Mouse (Mus musculus): Measurements from ENCODE around the gene Rnf183. TPM values are rescaled to one million over a fixed set of nuclear protein-coding genes. Genes with fewer than 3 reads are reported as not detected.

Rnf183 gene
- total RNA-seq, 2 experiments from 2014 or later = not detected

DNA sequence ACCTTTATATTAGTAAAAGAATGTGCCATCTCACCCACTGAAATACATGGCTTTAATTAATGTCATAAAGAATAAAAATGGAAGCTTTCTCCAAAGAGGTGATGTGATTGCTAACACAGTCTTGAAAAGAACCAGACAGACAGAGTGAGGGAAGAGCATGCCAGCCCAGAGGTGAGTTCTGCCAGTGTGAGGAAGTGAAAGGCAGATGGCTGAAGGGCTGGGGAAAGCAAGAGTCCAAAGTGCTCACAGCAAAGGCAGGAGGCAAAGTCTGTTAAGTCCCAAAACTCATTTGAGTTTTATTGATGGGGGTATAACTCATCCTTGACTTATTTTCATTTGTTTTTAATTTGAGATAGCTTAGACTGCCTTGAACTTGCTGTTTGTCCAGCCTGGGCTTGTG lies 4.4 kb downstream of the Rnf183 start:
- DNase-seq (ENCODE audit: low spot score) = no peak

DNA sequence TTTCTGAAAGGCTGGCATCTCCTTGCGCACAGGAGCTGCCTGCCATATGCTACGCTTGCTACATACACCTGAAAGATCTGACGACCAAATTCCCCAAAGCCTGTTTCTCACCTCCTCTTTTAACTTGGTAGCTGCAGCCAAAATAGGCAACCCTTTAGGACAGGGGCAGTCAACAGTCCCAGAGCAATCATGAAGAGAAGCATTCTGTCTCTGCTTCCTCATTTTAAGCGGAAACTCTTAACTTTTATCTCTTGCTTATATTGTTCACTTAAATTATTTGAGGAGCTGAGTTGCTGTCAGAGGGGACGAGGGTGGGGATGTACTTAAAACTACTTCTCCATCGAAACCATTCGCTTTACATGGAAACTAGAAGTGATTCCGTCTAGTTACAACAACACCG lies 5.4 kb downstream of the Rnf183 start:
- DNase-seq (ENCODE audit: low spot score) = no peak

DNA sequence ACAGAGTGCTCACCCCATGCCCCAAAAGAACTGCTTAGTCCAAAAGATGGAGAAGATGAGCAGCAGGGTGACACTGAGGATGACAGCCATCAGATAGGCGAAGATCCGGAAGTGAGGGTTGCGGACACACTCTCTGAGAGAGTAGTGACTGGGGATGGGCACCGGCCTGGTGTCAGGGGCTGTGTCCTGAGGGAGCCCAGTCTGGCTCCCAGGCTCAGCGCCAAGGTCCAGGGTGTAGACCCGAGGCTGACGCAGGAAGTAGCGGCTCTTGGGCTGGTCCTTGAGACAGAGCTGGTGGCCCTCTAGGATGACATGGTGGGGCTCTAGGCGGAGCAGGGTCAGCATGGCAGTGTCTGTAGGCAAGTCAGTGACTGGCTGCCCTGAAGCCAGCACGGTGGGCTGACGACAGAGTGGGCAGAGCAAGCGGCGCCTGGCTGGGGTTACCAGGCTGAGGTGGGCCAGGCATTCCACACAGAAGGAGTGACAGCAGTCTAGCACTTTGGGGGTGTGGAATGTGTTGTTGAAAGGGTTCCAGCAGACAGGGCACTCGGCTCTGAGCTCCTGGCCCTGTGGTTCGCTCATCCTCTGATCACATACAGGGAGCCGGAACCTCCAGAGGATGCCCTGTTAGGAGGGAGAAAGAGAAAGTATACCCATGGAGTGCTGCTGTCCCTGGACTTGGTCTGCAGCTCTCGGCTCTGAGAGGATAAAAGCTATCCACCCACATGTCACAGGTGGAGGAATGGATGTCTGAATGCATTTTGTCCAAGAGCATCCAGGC lies 6.9 kb downstream of the Rnf183 start:
- no peak for DNase-seq (ENCODE audit: low spot score)

DNA sequence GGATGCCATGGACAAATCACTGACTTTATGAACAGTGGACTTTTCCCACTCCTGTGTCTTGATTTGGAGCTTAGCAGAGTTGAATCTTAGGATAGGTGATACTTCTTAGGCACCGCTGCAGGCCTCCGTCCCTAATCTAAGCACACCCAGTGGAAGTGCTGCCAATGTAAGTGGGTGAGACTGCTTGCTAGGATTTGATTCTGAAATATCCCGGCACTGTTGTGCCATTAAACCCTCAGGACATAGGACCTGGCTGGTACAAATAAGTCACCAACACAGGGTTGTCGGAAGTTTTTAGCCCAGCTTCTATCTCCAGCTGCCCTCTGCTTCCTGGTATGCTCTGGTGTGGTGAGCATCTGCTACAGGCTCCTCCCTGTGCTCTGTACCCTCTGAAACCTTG lies 9.2 kb downstream of the Rnf183 start:
- DNase-seq (ENCODE audit: low spot score) = no peak

DNA sequence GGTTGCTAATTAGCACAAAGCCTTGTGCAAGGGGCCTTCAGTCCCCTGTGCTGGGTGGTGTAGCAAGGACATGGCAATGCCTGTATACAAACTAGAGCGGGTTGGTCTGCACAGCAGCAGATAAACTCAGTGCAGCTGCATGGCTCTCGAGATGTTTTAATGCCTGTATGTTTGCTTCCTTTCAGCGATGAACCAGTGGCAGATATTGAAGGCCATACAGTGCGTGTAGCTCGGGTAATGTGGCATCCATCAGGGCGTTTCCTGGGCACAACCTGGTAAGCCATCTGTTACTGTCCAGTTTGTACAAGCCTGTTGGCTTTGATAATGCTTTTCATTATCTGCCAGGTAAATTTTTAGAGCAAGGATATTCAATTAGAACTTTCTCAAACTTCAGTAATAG lies 16.0 kb downstream of the Rnf183 start:
- DNase-seq (ENCODE audit: low spot score) = no peak

DNA sequence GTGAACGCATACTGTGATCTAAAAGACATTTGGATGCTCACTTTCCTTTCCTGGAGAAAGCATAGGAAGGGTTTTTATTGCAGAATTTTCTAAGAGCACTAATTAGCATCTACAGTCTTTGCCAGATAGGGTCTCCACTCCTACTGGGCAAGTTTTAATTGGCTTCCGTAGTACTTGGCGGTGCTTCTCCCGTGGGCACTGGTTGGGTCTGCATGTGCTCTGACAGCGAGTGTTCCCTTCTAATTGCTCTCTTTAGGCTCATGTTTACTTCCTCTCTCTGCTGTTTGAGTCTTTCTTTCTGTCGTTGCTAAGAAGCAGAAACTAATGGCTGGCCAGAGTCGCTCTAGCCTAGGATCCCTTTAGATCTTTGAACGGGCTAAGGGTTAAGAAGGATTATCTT lies 16.6 kb downstream of the Rnf183 start:
- no peak for DNase-seq (ENCODE audit: low spot score)

DNA sequence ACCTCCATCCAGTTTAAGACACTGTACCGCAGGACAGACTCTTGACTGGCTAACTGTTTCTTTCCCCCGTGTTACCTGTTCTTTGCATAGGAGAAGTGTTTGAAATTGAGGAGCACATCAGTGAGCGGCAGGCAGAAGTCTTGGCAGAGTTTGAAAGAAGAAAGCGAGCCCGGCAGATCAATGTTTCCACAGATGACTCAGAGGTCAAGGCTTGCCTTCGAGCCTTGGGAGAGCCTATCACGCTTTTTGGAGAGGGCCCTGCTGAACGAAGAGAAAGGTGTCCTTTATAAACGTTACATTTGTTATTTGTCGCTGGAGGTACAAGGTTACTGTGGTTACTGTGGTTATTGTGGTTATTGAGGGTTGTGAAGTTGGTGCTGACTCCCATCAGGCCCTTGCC lies 23.4 kb downstream of the Rnf183 start:
- no peak for DNase-seq (ENCODE audit: low spot score)

DNA sequence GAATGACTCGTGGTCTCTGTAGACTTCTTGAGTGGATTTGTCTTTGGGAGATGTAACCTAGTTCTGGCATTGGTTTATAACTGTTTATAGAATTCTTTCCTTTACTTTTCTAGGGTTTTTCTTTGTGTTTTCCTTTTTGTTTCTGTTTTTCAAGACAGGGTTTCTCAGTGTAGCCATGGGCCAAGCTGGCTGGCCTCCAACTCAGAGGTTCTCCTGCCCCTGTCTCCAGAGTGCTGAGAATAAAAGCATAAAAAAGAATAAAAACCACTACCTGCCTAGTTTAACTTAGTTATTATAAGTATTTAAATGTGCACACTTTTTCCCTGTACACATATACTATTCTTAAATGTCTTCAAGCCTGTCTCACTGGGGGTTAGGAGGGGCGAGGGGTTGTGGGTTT lies 24.7 kb downstream of the Rnf183 start:
- no peak for DNase-seq (ENCODE audit: low spot score)

DNA sequence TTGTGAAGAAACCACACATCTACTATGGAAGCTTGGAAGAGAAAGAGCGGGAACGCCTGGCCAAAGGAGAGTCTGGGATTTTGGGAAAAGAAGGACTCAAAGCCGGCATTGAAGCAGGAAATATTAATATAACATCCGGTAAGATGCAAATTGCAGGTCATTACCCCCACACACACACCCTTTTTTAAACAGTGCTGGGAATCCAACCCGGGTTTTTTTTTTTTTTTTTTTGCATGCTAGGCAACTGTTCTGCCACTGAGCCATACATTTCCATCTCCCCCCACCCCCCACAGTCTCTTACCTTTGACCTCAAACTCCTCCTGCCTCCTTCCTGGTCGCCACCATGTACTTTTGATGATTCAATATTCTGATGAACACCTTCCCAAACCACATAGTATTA lies 25.4 kb downstream of the Rnf183 start:
- DNase-seq (ENCODE audit: low spot score) = no peak

DNA sequence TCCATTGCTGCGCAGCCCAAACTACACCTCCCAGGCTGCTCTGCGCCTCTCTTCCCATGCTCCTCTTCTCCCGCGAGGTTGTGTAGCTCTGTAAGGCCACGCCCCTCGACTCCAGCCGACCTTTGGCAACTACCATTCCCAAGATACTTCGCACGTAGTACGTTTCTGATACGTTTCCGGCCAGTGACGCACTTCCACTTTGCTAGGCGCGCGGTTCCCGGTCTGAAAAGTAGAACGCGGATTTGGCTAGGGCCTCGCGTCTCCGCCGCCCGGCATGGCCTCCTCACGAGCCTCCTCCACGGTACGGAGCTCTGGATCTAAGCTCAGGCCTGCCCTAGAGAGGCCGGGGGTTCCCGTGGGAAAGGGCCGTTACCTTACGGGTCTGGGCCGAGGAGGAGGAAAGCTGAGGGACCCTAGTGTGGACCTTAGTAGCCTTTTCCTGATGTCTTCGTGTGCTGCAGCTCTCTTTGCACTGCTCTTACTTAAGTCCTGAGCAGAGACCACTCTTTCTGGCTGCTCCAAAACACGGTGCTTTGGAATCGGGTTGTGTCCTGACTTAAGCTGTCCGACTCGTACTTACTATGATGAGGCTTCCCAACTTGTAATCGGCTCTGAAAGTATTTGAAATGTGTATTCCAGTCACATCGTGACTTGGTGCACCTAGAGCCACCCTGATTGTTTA lies 26.3 kb downstream of the Rnf183 start, which contains the start of the genes Cdc26 and Prpf4:
TSS of gene Cdc26 (minus strand) at position 42 of the 682 bp plus-strand sequence.
TSS of gene Prpf4 (plus strand) at position 197 of the 682 bp plus-strand sequence.
- peak; percentile 99 for DNase-seq (ENCODE audit: low spot score)

DNA sequence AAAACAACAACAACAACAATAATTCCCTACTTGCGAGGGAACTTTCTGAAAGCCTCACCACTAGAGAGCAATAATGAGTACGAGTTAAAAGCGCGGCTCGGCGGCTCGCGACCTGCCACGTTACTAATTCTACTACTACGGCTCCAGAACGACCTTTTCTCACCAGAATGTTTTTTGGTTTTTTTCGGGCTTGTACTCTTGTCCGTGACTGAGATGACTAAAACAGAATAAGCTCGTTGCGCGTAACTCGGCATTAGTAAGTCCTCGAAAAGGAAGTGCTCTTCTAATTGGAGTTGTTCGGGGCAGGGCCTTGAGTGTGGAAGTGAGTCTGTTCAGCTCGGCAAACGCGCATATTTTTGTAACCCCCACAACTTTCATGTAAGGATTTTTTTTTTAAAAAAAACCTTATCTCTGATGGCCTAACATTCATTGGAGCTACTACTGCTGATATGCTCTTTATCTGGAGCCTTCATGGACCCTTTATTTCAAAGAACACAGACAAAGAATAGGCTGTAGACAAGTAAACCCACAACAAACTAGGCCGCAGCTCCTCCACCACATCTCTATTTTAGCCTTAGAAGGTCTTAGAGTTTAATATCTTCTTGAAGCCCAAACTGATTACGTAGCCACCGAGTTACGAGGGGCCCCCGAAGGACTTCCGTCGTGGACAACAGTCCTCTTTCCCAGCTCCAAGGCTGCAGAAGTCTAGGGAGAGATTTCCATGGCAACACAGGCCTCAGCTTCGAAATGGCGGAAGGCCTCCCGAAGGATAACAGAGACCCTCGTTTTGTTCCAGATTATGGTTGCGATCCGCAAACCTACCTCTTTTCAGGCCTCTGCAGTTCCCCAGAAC lies 27.1 kb downstream of the Rnf183 start:
- peak; percentile 54 for DNase-seq (ENCODE audit: low spot score)

DNA sequence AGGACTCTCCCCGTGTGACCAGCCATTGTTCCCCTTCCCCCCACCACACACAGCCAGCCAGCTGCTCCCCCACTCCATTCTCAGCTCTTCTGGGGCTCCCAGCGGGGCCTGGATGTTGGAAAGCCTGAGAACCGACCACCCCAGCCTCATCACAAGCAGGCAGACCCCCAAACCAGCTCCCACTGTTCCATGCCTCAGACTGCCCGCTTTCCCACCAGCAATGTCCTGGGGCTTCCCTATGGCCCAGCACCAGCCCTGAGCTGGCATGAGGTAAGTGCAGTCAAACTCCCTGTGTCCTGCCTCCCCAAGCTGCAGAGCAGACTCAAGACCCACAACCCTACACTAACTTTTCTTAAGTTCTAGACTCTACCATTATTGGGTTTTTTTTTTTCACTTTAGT lies 28.9 kb downstream of the Rnf183 start:
- no peak for DNase-seq (ENCODE audit: low spot score)

DNA sequence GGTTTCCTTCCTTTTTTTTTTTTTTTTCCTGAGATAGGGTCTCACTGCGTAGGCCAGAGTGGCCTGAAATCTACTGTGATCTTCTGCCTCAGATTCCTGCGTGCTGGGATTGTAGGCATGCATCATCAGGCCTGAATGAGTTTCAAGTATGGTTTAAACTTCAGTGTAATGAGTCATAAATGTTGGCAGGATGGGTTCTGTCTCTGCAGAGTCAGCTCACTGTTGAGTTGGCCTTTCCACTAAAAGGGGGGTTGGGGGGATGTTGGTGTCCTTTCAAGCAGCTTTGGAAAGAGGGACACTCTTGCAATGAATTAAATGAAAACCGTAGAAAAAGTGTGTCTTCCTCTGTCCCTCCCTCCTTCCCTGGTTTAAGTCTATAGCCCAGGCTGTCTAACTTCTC lies 36.1 kb downstream of the Rnf183 start:
- DNase-seq (ENCODE audit: low spot score) = peak; percentile 13

DNA sequence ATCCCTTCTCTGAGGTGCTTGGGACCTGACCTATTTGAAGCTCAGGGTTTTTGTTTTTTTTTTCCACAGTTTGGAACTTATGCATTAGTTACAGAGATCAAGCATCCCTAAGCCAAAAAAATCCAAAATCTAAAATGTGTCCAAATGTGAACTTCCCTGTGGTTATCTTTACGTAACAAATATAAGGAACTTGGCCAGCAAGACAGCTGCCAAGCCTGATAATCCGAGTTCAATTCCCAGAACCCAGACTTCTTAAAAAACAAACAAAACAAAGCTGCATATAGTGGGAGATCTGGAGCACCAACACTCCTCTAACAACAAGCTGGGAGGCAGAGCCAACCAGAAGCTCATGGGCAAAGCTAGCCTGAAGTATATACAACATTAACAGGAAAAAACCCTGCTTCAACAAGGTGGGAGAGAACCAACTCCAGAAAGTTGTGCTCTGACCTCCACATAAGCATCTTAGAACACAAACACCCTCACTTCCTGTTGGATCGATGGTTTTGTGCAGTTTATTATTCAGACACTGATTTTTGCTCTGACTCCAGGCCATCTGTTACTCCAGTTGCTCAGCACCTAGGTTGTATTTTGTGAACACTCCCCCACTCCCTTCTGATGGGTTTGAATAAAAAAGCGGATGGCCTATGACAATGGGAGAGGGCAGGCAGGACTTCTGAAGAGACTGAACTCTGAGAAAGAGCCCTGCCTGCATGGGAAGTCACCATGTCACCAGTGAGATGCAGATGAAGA lies 37.3 kb downstream of the Rnf183 start:
- DNase-seq (ENCODE audit: low spot score) = no peak

DNA sequence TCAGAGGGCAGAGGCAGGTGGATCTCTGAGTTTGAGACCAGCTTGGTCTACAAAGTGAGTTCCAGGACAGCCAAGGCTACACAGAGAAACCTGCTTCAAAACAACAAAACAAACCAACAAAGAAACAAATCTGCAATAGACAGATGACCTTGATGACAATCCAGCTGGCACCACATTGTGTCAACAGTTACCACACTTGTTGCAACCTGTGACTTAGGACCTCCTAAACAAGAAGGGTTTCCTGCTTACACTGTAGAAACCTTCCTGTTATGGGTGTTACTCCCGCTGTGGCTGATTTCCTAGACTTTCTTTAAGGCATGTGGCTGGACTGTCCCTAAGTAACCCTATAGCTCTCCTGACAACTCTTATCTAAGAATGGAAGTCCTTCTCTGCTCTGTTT lies 39.2 kb downstream of the Rnf183 start:
- DNase-seq (ENCODE audit: low spot score) = no peak

DNA sequence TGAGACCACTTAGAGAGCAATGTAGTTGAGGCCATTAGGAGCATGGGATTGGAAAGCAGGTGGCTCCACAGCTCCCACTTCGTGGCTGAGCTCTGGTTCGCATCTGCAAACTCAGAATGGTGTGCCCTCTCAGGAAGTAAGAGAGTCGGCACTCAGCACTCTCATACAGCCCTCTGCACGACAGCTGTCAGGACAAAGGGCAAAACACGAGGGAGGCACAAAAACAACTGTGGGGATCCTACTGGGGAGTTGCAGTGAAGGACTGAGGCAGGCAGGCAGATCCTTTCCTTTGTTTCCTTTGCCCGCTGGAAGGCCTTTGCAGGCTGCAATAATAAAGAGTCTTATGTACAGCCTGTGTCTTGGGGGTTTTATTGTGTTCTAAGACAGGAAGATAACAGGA lies 41.6 kb downstream of the Rnf183 start:
- no peak for DNase-seq (ENCODE audit: low spot score)

DNA sequence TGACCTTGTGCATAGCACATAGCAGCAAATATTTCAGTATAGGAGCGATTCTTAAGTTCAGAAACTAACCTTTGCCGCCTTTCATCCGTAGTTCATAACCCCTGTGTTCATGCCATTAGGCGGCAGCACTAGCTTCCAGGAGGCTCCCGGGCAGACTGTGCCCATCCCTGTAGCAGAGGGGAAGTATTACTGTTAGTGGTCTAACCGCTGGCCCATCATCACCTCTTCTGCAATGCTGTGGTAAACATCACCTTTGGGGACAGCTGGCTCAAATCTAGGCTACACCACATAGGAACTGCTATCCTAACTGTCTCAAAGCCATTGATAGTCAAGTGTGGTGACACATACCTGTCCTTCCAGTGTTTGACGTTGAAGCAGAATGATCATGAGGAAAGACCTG lies 43.2 kb downstream of the Rnf183 start:
- DNase-seq (ENCODE audit: low spot score) = no peak

DNA sequence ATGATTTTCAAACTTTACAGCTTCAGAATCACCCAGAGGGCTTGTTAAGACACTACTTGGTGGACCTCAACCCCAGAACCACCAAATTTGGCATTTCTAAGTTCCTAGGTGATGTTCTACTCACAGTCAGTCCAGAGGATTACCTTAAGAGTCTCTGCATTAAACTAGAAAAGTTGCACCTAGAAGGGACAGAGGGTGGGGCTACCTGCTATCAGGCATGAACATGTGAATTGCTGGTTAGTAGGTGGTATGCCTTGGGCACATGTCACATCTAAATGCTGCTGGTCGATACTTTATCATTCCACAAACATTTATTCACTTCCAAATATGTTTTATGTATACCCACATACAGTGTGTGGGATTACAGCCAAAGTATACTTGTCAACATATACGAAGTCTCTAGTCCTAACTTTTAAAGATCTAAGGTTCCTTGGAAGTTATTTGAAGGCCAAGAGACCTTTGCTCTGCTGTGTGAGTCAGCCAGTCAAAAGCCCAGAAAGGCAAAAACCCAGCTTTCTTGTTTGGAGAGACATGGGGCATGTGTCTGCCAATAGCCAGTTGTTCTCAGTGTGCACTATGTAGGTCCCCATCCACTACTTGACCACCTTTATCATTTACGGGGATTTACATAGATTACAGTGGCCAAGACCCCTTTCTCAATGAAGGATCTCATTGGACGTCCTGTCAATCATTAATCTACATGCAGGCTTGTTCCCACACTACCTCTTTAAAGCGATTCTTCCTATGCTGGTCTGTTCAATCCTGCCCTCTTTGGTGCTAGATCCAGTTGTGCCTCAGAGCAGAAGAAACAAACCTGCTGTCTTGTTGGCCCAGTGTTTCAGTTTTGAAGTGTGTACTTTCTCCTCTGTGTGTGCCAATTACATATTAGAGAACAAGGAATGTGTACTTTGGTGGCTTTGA lies 45.2 kb downstream of the Rnf183 start:
- no peak for DNase-seq (ENCODE audit: low spot score)

DNA sequence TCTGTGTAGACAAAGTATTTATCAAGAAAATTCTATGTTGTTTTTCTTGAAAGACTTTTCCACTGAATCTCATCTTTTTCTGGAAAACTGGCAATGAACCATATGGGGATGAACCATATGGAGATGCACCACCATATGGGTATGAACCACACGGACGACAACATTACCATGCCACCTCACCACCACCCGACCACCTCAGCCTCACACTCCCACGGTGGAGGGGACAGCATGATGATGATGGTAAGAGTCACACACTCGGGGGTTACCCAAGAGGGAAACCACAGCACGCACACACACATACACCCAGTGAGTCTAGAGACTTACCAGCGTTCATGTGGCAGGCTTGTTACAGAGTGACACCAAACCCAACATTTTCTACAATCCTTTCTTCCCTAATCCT lies 49.6 kb downstream of the Rnf183 start:
- no peak for DNase-seq (ENCODE audit: low spot score)

DNA sequence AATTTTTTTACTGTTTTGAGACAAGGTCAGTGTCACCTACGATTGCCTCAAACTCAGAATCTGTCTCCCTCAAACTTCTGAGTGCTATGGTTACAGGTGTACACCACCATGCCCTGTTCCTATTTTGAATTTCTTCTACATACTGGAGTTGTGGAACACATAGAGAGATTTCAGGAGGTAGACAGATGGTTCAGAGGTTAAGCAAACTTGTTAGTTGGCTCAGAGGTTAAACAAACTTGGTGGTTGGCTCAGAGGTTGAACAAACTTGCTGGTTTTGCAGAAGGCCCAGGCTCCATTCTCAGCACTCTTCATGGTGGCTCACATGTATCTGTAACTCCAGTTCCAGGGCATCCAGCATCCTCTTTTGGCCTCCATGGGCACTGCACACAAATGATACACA lies 50.9 kb downstream of the Rnf183 start:
- DNase-seq (ENCODE audit: low spot score) = no peak
